Mouse (Mus musculus) CD4-positive helper T cell, adult 2 months (primary cell): ENCODE data around the gene Dlgap3.

ENCODE experiments used
- DNase-seq: peaks from one replicate; pipeline ENCODE4 v3.0.0-alpha.2; 2012; ENCODE audit warnings: low read depth, missing footprints, low spot score

Gene Dlgap3

DNA sequence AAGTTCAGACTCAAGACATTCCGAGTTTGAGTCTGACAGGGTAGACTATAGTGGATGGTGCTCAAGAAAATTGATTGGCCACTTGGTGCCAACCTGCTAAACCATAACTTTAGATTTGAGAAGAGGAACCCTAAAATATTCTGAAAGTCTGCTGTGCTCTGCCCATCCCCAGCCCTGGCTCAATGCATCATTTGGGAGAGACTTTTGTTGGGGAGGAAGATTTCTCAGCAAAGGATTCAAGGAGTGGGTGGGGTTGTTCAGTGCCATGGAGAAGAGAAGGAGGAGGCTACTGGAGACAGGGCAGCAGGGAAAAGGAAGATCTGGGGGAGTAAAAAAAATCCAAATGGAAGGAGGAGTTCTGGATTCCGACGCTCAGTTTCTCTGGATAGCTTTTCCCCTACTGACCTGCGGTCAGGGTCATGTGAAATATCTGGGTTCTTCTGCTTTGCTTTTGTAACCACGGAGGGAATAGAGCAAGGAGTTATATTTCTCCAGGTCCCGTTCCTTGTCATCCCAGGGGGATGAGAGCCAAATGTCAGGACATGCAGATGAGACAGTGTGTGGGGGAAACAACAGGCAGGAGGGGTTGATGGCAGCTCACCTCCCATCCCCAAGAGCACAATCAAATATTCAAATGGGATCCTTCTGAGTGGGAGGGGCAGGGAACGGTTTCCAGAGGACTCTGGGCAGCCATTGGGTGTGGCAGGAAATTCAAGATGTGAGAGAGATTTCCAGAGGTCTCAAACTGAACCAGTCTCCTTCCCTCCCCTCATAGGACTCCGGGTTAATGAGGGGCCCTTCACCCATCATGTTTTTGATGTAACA is 5.3 kb downstream of the Dlgap3 start:
- no peak for DNase-seq

DNA sequence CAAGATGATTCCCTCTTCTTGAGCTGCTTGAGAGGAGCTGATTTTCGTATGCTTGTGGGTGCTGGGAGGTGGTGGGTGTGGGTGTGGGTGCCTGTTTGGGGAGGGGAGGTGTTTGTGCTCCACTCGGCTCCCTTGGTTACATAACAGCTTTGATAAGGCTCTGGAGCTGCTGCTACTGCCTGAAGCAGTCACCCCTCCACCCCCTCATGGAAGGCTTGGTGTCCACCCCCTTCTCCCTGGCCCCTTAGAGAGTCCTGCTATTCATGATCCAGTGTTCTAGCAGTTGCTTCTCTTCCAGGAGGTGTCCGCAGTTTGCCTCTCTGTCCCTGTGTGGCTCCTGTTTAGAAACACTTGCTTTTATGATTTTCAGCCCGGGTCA is 5.9 kb downstream of the Dlgap3 start:
- no peak for DNase-seq

DNA sequence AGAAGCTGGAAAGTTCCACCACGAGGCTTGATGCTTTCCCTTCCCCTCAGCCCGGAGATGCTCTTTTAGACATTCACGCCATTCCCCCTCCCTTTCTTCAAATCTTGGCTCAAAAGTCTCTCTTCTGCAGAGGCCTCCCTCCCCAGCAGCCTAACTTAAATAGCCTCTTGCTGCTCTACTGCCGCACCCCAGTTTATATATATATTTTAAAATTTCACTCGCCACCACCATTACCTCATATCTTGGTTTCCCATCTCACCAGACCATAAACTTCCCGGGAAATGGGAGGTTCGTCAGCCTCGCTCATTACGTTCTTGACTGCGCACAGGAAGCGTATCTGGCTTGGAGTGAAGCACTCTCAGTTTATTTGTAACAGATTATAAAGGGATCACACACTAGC is 9.0 kb downstream of the Dlgap3 start:
- DNase-seq, result no peak

DNA sequence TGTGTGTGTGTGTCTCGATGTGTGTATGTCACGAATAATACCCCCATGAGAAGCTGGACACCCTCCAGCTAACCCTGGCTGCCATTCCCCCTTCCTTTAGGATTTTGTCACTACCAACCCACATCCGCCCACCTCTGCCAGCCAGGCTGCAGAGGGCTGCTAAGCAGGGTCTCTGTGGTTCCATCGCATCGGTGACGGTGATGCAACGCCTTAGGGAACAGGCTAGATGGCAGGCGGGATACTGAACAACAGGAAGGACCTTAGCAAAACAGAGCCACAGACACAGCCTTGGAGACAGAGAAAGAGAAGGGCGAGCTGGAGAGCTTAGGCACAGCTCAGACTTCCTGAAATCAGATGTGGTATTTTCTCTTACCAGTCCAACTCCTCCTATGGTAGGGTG is 9.7 kb downstream of the Dlgap3 start:
- DNase-seq, result no peak

DNA sequence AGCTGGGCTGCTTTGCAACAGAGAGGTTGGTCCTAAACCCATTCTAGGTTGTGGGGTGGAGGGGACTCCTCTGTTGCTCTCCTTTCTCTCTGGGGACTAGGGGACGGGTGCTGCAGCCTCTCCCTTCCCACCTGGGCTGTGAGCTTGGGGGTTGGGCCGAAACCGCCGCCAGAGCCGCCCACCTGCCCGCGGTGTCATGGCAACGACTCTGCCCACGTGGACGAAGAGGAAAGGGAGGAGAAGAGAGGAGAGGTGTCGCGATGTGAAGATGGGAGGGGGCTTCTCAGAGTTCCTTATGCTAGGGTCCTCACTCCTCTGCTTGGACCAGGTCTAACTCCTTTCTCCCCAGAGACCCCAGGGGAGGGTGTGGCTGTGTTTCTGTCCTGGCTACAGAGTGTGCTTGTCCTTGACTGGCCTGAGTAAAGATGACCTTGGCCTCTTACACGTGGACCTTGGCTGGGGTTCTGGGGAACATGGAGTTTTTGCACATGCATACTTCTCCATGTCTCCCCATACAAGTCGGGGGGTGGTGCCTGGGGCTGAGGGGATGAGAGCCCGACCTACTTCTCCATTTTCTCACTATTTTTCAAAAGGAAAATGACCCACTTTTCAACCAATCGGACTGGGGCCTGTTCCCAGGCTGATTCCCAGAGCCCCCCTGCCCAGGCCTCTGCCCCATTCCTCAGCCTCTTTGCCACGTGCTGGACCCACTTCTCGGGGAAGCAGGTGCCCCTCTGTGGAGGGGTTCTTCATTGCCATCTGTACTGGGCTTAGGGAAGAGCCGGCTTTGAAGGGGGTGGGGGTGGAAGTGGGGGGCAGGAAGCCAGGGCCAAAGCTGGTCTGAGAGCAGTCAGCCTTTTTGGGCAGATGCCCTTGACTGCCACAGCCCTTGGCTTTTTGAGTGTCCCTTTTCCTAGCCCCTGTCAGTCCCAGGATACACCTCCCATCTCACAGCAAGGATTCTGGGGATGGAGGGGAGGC is 10.8 kb downstream of the Dlgap3 start:
- DNase-seq, result no peak

DNA sequence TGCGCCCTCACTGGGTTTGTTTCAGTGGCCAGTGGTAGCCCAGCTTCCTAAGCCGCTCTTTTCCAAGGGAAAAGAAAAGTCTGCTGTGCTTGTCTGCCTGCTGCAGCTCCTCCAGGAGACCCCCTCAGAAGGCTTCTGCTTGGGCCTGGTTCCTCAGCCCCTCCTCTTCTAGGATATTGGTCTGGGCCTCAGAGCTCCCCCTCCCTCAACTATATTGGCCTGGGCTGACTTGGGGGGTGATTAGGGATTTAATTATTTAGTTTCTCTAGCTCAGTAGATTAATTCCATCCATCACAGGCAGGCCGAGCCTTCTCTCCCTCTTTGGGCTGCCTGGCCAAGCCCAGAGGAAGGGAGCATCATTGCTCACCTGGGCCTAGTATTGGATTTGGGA is 11.4 kb downstream of the Dlgap3 start:
- DNase-seq, result no peak

DNA sequence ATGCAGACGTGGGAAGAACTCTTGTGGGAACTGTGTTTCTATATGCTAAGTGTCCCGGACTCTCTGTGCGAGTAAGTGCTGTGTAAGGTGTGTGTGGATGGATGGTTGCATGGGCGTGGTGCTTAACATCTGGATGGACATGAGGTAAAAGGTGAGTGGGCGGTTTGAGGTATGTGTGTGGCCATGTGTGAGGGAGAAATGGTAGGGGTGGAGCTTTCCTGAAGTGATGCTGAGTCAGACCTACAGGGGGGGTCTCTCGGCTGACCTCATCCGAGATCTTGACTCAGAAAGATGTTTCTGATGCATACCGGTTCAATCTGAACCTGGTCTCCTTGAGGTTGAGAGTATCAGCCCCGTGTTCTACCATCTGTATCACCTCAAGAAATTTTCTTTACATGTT is 12.0 kb downstream of the Dlgap3 start:
- no peak for DNase-seq

DNA sequence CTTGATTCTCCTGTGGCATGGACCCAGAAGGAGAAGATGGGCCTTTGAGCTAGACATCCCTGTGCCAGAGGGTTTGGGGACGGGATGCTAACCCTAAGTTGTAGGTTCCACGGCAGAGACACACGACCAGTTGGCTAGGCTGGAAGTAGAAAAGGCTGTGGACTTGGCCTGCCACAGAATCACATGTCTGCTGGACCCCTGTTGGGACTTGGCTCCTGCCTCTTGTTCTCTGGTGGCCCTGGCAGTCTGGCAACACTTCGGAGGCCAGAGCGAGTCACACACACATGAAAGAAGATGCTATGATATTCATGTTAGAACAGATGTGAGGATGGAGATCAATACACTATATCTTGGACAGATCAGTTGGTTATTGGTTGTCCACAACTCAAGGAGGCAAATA is 14.9 kb downstream of the Dlgap3 start:
- no peak for DNase-seq

DNA sequence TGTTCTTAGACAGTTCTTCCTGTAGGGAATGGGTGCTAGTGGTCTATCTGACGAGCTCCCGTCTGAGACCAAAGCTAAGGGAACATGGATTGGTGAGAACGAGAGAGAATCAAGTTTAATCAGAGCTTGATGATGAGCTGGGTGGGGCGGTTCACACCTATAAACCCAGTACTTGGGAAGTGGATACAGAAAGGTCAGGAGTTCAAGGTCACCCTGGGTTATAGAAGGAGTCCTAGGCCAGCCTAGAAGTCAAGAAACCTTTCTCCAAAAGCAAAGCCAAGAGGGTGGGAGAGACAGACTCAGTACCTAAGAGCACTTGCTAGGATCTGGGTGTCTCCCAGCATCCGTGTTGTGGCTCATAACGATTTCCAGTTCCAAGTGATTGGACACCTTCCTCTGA is 21.9 kb downstream of the Dlgap3 start:
- DNase-seq, result no peak

DNA sequence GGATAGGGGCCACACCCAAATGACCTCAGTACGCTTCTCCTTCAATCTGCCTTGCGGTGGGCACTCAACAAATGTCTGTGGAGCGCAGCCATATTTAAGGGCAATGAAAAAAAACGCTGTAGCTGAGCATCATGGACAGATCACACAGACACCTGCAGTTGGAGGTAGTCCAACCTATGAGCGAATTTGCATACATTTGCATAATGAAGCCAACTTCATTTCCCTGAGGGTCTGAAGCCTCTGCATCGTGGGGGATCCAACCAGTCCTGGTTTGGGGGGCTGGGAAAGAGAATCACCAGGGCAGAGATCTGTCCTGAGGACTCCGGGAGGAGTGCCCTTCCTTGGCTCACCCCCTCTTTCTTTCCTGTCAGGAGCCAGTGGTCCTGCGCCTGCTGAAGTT is 23.7 kb downstream of the Dlgap3 start:
- no peak for DNase-seq

DNA sequence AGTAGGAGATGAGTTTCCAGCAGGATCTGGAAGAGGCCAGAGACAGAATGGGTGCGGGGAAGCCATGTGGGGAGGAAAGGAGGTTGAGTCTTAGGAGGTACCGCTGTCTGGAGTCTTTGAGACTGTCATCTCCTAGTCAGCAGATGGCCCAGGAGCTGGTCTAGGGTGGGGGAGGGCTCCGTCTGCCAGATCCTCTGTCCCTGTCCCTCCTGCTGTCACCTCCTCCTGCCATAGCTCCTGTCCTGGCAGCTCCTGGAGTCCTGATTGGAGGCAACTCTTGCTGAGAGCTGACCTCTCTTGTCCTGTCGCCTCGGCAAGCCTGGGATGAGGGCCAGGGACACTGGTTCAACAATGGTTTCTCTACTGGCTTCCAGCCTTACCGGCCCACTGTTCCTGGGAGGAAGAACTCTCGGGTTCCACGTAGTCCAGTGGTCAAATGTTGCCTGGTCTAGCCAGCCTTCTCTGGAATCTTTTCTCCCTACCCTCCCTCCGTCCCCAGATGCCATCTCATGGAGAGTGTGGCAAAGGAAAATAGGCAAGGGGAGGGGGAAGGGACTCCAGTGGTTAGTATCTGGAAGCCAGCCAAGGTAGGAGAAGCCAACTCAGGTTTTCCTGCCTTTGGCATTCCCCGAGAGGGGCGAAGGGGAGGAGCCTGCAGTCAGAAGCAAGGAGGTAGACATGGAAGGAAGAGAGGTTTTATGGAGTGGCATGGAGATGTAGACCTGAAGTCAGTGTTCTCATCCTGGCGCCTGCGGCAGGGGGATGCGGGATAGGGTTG is 24.6 kb downstream of the Dlgap3 start:
- no peak for DNase-seq

DNA sequence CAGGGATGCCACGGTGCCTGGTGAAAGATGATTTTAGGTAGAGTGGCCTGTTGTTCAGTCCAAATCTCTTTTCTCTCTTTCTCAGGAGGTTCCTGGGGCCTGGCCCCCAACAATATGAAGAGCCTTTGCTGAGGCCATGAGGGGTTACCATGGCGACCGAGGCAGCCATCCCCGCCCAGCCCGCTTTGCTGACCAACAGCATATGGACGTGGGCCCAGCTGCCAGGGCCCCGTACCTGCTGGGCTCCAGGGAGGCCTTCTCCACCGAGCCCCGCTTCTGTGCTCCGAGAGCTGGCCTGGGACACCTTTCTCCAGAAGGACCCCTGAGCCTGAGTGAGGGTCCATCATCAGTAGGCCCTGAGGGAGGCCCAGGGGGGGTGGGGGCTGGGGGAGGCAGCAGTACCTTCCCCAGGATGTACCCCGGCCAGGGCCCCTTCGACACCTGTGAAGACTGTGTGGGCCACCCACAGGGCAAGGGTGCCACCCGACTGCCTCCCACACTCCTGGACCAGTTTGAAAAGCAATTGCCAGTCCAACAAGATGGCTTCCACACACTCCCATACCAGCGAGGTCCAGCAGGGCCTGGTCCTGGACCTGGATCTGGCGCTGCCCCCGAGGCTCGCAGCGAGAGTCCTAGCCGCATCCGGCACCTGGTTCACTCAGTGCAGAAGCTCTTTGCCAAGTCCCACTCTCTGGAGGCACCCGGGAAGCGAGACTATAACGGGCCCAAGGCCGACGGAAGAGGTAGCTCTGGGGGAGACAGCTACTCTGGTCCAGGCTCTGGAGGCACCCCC is 25.7 kb downstream of the Dlgap3 start:
- DNase-seq, result no peak

DNA sequence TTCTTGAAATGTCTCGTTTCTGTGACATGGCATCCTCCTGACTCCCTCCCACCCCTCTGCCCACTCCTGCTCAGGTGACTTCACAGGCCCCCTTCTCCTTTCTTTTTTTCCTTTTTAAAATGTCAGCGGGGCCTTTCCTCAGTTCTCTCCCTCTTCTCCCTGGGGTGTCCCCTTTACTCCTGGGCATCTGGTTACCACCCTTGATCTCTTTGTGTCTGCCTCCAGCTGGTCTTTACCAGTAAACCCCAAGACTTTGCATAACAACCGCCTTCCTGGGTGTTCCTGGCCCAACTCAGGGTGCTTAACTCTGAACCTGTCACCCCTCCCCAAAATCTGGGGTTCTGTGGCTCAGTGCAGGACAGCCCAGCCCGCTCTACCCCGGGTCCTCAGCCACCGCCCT is 29.6 kb downstream of the Dlgap3 start:
- no peak for DNase-seq

DNA sequence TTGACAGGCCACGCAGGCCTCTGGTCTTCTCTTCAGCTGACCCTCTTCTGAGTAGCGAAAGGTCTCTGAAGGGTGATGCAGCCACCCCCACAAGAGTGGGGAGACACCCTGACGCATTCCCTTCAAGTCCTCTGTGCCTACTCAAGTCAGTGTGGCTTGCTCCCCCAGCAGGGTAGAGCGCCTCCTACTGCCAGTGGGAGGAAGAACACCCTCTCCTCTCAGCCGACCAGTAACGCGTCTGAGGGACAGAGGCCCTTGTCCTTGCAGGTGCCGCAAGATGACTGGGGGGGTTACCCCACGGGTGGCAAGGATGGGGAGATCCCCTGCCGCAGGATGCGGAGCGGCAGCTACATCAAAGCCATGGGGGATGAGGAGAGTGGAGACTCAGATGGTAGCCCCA is 30.4 kb downstream of the Dlgap3 start:
- DNase-seq, result peak; percentile 21

DNA sequence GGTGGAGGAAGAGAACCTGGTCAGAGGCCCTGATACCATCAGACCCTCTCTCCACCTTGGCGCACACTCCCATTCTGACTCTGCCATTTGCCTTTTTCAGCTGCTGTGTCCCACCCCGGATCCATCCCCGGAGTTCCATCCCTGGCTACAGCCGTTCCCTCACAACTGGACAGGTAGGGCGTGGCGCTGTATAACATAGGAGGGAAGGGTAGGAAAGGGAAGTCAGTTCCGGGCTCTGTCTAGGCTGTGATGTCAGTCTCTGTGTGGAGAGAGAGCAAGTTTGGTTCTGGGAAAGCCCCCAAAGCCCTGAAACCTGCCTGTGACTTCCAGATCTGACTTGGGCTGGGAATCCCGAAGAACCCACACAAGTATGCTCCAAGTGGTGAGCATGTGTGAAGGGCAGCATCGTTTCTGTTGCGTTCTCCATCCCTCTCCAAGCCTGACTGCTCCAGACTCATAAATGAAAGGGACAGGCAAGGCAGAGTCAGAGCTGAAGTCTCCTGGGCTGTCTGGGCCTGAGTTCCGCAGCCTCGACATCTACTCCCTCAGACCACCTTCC is 31.2 kb downstream of the Dlgap3 start:
- DNase-seq, result no peak

DNA sequence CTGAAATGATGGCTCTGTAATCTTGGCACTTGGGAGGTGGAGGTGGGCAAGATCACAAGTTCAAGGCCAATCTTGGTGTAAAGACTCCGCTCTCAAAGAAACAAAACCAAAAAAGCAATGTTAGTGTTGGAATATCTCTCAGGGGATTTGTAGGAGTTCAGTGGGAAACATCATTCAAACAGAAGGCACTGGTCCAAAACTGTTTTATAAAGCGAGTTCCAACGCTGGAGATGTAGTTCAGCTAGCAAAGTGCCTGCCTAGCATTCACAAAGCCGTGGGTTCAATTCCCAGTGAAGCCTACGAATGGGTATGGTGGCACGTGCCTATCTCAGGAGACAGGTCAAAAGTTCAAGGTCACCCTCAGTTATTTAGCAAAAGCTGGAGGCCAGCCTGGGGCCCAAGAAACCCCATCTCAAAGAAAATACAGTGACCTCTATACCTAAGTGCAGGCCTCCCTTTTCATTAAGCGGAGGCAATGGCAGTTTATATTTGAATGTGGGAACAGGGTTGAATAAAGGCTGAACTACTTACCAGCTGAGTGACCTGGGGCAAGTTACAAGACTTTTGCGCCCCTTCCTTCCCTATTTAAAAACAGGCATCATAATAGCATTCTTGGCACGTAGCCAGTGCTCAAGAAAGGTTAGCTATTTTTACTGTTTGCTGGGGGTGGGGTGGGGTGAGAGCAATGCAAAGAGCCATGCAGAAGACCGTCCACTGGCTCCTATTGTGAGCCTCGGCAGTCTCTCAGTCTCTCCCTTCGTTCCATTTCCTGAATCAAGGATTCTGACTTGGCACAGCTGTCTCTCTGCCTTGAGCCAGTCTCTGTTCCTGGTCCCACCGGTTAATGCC is 32.0 kb downstream of the Dlgap3 start:
- no peak for DNase-seq

DNA sequence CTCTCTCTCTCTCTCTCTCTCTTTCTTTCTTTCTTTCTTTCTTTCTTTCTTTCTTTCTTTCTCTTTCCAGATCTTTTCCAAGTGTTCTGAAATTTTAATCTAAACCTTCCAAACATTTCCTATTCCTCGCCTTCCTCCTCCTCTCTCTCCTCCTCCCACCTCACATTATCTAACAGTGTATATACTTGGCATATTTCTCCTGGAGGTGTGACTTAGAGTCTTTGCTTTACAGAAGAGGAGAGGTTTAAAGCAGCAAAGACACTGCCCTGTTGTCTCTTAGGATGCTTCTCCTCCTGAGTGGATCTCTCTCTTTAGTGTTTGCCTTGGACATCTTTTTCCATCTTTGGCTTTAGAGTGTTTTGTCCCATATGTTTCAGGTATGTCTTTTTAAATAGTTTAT is 34.1 kb downstream of the Dlgap3 start:
- DNase-seq, result no peak

DNA sequence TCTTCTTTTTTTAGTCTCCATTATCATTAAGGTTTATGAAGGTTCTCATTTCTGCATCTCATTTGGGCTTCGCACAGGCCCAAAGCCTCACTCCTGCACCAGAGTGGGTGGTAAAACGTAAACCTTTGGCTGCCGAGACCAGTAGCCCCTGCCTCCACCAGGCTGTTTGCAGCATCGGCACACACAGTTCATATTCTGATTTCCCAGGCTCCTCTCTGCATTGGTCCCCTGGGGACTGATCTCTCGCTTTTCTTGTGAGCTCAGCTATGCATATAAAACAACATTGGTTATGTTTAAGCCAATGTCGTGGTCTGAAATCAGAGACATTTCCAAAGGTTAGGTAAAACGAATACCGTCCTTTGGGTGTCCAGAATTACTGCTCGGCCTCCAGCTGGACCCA is 42.3 kb downstream of the Dlgap3 start:
- DNase-seq, result no peak

DNA sequence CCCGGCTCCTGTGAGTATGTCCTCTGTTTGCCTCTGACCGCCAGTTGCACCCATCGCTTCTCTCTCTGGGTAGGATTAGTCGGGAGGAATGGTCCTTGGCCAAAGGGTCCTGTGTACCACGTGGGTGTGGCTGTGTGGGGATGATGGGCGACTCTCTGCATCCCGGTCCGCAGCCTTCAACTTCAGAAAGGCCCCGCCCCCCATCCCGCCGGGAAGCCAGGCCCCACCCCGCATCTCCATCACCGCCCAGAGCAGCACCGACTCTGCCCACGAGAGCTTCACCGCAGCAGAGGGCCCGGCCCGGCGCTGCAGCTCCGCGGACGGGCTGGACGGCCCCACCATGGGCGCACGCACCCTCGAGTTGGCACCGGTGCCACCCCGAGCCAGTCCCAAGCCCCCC is 45.5 kb downstream of the Dlgap3 start:
- DNase-seq, result no peak

DNA sequence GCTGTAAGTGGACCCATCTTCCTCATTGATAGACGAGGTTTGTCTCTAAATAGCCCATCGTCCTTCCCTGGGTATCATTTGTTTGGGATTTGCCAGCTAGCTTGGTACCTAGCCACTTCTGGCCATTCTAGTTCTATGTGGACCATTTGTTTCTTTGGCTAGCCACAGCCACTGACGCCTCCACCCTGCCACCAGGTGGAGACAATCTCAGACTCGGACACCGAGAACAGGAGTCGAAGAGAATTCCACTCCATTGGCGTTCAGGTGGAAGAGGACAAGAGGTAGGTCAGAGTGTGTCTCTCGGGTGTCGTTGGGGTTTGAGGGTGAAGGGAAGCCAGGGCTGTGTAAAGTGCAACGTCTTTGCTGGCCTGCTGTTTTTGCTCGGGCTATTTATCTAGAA is 46.1 kb downstream of the Dlgap3 start:
- DNase-seq, result no peak
